Mouse (Mus musculus): ENCODE measurements around the gene Col6a5. TPM values are rescaled to one million over a fixed set of nuclear protein-coding genes. Genes with fewer than 3 reads are reported as not detected.

Col6a5 gene
- total RNA-seq, 4 experiments from 2014 or later, result 2.3 to 9.6 (median 5.9) TPM

DNA sequence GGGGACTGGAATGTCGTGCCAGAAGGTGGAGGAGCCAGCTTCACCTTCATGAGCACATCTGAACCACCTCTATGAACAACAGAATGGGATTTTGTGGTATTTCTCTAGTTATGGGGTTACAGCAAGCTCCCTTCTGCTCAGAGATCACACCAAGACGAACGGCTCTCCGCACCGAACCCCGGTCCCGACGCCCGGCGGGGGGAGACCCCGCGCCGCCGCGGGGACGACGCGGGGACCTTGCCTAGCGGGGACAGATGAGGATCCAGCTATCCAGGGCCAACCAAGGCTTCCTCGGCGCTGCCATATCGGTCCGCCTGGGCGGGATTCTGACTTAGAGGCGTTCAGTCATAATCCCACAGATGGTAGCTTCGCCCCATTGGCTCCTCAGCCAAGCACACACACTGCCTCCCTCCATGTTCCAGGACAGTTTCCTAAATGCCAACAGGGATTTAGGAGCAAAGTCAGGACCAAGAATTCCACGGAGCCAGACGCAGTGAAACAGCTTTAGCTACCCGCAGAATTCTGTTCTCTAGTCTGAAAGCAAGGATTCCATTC lies 141.2 kb downstream of the Col6a5 start:
- DNase-seq, result no peak

GRCm38 (mm10) chr9:105814436-105814835 lies 146.0 kb downstream of the Col6a5 start:
- no peak for DNase-seq

GRCm38 (mm10) chr9:105811458-105811857 lies 149.0 kb downstream of the Col6a5 start:
- no peak for DNase-seq

DNA sequence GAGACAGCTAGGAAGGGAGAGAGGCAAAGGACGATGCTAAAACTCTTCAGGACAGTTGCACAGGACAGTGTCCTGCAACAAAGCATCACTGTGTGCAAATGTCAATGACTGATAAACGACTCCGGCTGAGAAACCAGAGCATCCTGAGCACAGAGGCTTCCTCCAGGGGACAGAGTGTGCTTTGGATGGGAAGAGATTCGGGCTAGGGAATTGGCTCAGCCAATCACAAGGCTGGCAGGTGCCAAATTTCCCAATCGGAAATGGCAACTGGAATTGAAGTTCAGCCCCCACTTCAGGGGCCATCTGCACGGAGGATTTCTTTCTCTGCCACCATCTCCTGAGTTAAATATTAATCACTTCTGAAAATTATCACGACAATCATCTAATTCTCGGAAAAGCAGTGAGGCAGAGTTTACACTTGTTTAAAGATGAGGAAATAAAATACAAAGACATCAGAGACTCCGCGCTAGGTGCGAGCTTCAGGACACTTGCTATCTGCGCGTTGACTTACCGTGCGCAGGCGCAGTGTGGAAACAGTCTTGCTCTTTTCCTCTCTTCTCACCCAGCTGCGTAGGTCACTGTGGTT lies 151.4 kb downstream of the Col6a5 start:
- no peak for DNase-seq

Other genes with a start within 250 kb of the Col6a5 start
- gene Col6a6, start 132.5 kb downstream of the Col6a5 start, total RNA-seq (2022), result 1 to 10 TPM in 3 of 4 experiments, under 1 TPM in 1; 0.80 to 2.6 (median 1.6) TPM
- 1 to 10 TPM in 1 of 4 experiments, under 1 TPM in 3; 0.11 to 1.2 (median 0.58) TPM for gene Col6a4, start 136.1 kb upstream of the Col6a5 start, total RNA-seq (2022)
- 1 to 10 TPM; 1.9 to 5.4 (median 3.0) TPM for gene Glyctk, start 197.5 kb upstream of the Col6a5 start, total RNA-seq (2022)
- 100 to 1,000 TPM in 2 of 4 experiments, 10 to 100 TPM in 2; 64.6 to 102 (median 99.7) TPM for gene Wdr82, start 210.3 kb upstream of the Col6a5 start, total RNA-seq (2022)
- 100 to 1,000 TPM in 3 of 4 experiments, 10 to 100 TPM in 1; 95.9 to 143 (median 121) TPM for gene Ppm1m, start 239.1 kb upstream of the Col6a5 start, total RNA-seq (2022)
- gene Twf2, start 242.5 kb upstream of the Col6a5 start, total RNA-seq (2022), result 100 to 1,000 TPM in 3 of 4 experiments, 10 to 100 TPM in 1; 92.9 to 136 (median 118) TPM